Mouse (Mus musculus) adrenal gland, postnatal 4 days (tissue): Measurements from ENCODE around the gene Gid4. TPM values are rescaled to one million over a fixed set of nuclear protein-coding genes. Genes with fewer than 3 reads are reported as not detected.
A peak's percentile ranks its signal among the peaks of the same experiment; 100 is the strongest.

Experiments
- DNase-seq, 2 experiments: peaks; one replicate each; pipeline ENCODE4 v3.0.0; 2021 to 2022; ENCODE audit warnings: low spot score in 2 of 2, mixed read lengths in 2 of 2
- long read RNA-seq, 2 experiments: library from polyadenylated mRNA; stranded (forward); transcript quantifications; one replicate each; pipeline ENCODE4 v2.0.0; 2021
- total RNA-seq, 2 experiments: library from RNA; stranded (reverse); gene quantifications; 2 replicates each; pipeline ENCODE4 v1.2.3; 2021

Gene Gid4
- total RNA-seq: 10 to 100 TPM; 32.1 to 32.8 TPM
- long read RNA-seq, experiment 1, full-length matches to known transcripts: 20 of 24 reads
- long read RNA-seq, experiment 1, partial matches to known transcripts: 0 of 24 reads
- long read RNA-seq, experiment 1, other reads (novel, unspliced or antisense): 4 of 24 reads
- long read RNA-seq, experiment 2, full-length matches to known transcripts: 14 of 37 reads
- long read RNA-seq, experiment 2, partial matches to known transcripts: 2 of 37 reads
- long read RNA-seq, experiment 2, other reads (novel, unspliced or antisense): 21 of 37 reads

DNA sequence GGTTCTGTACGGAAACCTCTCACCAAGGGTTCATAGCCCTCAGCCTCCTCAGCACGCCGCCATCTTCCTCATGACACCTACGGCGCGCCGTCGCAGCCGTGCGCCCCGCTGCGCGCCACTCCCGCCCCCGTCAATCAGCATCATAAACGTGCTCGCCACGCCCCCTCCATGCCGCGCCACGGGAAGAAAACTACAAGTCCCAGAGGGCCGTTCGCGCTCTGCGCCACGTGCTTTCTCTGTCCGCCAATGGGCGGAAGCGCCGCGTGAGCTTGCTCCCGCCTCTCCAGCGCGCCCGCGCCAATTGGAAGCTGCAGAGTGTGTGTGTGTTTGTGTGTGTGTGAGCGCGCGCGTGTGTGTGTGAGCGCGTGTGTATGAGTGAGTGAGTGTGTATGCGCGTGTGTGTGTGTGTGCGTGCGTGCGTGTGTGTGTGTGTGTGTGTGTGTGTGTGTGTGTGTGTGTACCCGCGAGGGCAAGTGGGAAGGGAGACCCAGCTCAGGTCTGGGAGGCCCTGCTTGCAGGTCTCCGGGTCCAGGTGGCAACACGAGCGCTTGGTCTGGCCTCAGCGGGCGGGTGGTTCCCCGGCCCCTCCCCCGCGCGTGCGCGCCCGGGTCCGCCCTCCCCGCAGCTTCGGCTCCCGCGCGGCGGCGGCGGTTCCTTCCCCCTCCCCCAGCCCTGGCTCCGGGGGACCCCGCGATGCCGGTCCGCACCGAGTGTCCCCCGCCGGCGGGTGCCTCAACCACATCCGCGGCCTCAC is at the start of gene Gid4:
TSS of gene Gid4 (plus strand) at position 183 of the 754 bp plus-strand sequence.
- peak; percentile 93 to 98 for DNase-seq

- DNase-seq: no peak
Measured at GRCm38 (mm10) chr11:60367256-60367655, 49.7 kb upstream of the Gid4 start.

GRCm38 (mm10) chr11:60368909-60369308 is 48.0 kb upstream of the Gid4 start:
- no peak for DNase-seq

GRCm38 (mm10) chr11:60369448-60369847 is 47.5 kb upstream of the Gid4 start:
- no peak for DNase-seq

DNA sequence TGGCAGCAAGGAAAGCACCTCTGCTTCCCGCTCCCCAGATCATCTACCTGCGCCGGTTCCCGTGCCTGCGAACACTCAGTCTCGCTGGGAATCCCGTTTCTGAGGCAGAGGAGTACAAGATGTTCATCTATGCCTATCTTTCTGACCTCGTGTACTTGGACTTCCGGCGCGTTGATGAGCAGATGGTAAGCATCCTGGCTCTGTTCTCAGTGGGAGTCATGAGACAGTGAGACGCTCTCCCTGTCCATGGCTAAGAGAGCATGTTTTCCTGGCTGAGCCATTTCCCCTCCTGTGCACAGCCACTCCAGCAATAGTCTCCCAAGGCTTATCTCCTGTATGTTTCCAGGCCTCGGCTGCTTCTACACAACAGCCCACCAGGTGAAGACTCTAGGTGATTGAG is 46.5 kb upstream of the Gid4 start:
- no peak for DNase-seq

DNA sequence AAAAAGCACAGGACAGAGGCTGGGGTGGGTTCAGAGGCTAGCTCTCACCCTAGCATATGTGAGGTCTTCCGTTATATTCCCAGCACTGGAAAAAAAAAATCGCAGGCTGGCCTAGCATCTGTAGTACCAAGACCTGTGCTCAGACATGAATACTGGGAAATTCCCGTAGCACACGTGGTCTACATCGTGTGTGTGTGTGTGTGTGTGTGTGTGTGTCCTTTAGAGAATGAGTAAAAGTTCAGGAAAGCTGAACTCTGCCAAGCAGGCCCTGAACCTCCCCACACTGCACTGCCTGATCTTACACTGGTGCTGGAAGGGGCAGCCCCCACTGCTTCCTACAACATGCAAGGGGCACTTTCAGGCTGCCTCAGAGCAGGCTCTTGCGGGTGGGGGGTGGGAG is 42.5 kb upstream of the Gid4 start:
- no peak for DNase-seq

- DNase-seq: no peak
Measured at GRCm38 (mm10) chr11:60383518-60383917, 33.4 kb upstream of the Gid4 start.

GRCm38 (mm10) chr11:60384762-60385421 is 32.1 kb upstream of the Gid4 start:
- DNase-seq: no peak

GRCm38 (mm10) chr11:60385946-60386345 is 31.0 kb upstream of the Gid4 start:
- DNase-seq: no peak

GRCm38 (mm10) chr11:60387944-60388343 is 29.0 kb upstream of the Gid4 start:
- DNase-seq: no peak

GRCm38 (mm10) chr11:60391346-60391745 is 25.6 kb upstream of the Gid4 start:
- DNase-seq: no peak

GRCm38 (mm10) chr11:60396546-60396945 is 20.4 kb upstream of the Gid4 start:
- DNase-seq: no peak

DNA sequence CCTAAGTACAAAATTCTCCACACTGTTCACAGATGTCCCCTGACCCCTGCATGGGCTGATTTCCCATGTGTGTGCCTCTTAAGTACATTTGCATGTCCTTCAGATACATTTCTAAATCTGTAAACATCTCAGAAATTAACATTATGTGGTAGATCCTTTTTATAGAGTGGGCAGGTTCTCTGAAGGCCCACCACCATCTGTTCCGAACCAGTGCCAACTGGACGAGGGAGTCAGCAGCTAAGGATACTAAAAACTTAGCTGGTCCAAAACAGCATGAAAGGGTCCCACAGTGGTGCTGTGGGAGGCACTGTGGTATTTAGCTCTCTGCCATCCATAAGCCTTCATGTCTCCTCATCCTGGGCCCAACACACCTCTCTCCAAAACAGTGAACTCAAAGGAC is 19.8 kb upstream of the Gid4 start:
- no peak for DNase-seq

DNA sequence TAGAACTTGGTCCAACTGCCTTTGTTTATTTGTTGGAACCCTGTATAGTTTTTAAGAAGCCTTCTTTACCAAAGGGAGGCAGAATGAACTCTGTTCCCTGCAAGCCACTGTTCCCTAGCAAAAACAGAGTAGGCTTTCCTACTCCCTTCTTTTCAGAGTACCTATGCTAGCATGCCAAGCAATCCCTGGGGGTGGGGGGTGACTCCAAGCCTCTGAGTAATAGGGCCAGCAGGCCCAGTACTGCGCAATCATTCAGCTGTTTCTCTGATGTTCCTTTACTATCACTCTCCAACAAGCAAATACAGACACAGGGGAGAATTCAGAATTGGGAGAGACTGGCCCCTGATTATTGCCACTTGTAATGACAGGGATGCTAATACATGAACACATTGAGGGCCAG is 10.3 kb upstream of the Gid4 start:
- no peak for DNase-seq

- peak; percentile 12 to 13 for DNase-seq
Measured at GRCm38 (mm10) chr11:60412173-60412572, 4.8 kb upstream of the Gid4 start.

DNA sequence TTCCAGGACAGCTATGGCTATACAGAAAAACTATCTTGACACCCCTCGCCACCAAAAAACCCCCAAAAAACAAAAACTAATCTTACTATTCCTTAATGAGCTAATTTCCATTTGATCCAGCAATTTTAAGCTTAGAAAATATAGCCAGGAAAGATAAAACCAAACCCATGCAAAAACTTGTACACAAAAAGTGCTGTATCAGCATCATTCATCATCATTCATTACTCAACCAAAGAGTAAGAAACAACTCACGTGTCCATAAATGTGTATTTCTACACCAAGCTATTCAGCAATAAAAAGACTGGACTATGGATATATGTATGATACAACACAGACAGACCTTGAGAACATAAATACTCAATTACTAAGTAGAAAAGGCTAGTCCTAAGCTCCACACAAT is 4.0 kb upstream of the Gid4 start:
- DNase-seq: no peak

DNA sequence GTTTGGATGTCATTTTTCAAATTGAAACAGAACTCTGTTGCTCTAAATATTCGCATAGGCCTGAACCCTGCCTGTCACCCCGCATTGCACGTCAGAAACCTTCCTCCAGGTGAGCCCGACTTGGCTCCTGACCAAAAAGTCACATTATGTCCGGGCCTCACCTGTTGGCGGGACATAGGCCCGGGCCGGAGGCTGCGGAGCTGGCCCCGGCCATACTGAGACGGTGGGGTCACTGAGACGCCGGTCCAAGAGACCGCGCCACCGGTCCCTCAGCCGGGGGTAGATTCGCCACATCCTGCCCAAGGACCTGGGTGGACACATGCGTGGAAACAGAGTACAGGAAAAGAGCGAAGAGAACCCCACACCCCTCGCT is 369 bp upstream of the Gid4 start:
- DNase-seq: no peak

DNA sequence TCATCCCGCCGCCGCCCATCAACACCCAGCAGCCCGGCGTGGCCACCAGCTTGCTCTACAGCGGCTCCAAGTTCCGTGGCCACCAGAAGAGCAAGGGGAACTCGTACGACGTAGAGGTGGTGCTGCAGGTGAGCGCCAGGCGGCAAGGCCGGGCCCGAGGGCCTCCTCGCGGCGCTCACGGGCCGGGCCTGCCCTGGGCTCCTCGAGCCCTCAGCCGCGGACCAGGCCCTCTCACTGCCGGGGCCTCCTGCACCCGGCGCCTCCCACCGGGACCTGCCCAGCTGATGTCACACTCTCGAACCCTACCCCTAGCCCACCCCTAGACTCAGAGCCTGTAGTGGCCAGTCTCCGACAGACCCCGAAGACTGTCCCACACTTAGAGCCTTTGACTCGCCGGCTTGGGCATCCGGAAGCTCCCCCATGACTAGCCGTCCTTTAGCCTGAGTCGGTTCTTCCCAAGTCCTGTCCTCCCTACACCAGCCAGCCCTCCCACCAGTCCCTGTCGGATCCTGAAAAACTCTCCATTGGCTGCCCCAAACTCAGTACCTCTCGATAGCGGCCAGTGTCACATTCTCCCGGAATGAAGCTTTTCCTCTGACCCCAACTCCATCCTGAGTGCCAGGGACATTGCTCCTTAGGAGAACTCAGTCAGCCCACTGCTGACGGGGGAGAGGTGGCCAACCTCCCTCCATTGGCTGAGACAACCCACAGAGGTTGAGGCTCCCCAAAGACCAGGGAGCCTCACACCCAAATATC is 950 bp downstream of the Gid4 start, which contains the start of gene Atpaf2:
TSS of gene Atpaf2 (minus strand) at position 741 of the 756 bp plus-strand sequence.
- DNase-seq: peak; percentile 8 to 9

GRCm38 (mm10) chr11:60418473-60418803 is 1.5 kb downstream of the Gid4 start:
- no peak for DNase-seq

GRCm38 (mm10) chr11:60422046-60422668 is 5.2 kb downstream of the Gid4 start:
- no peak for DNase-seq

GRCm38 (mm10) chr11:60423006-60423405 is 6.1 kb downstream of the Gid4 start:
- DNase-seq: no peak
